ENCODE assay signal across 12 mouse cellular contexts in genomic region chr1:87877552-87878283, GRCm38 (mm10). TPM values are rescaled to one million over a fixed set of nuclear protein-coding genes. Genes with fewer than 3 reads are reported as not detected.
DNase-seq lines count a peak whose midpoint lies in the region; ATAC-seq and TF ChIP-seq lines count a peak whose summit lies in the region.
"Had no signal": no experiment of that assay in that cellular context is flagged by ENCODE, and none has a peak within 500 bp of the region (broad histone marks: within the 10 kb centered on the region; RNA-seq: fewer than 3 reads in every experiment).

No protein-coding gene starts in this region.

- ATAC-seq in lung, postnatal 0 days = no peak
- ATAC-seq in limb, embryonic 15.5 days (ENCODE audit: insufficient number of reproducible peaks, low FRiP score, low TSS enrichment, low read depth) = no peak
- no peak for ATAC-seq in granulocyte monocyte progenitor cell, adult 5-6 weeks (replicated peaks; ENCODE audit: poor library complexity, severe bottlenecking)

- no peaks in the 10 kb centered on the region for H3K27me3 ChIP-seq in heart, embryonic 10.5 days (ENCODE audit: insufficient read depth, poor library complexity, severe bottlenecking)
- no peaks in the 10 kb centered on the region for H3K27me3 ChIP-seq in lung, postnatal 0 days (replicated peaks; ENCODE audit: insufficient read depth, low read length)
- H3K27me3 ChIP-seq in MEL (ENCODE audit: control insufficient read depth in 1 of 2, insufficient read depth in 2 of 2, low read length in 2 of 2) = no peaks in the 10 kb centered on the region
- H3K27me3 ChIP-seq in limb, embryonic 15.5 days = no peaks in the 10 kb centered on the region
- H3K27me3 ChIP-seq: midbrain, embryonic 12.5 days had no signal

- TF ChIP-seq POLR2A in MEL (IDR thresholded peaks at IDR 0.05; ENCODE audit: control insufficient read depth in 1 of 2, insufficient read depth in 1 of 2, low read depth in 1 of 2, low read length in 2 of 2, poor library complexity in 1 of 2) = no peak

- H3K9ac ChIP-seq in lung, postnatal 0 days (replicated peaks; ENCODE audit: low read depth) = no peak overlapping the region
- no peak overlapping the region for H3K9ac ChIP-seq in MEL (ENCODE audit: control insufficient read depth, low read depth, low read length, poor library complexity, severe bottlenecking)
- H3K9ac ChIP-seq in limb, embryonic 15.5 days = no peak overlapping the region
- H3K9ac ChIP-seq: midbrain, embryonic 12.5 days had no signal

- intact Hi-C loops in left cerebral cortex, postnatal 4 days (cut with DNase I) = no loop called here

- TF ChIP-seq RAD21 in MEL (IDR thresholded peaks at IDR 0.05; ENCODE audit: low read depth, low read length) = no peak

- no peak for TF ChIP-seq CTCF in lung, postnatal 0 days (IDR thresholded peaks at IDR 0.05)
- TF ChIP-seq CTCF in MEL (IDR thresholded peaks at IDR 0.05 in 2 of 3, conservative IDR thresholded peaks at IDR 0.05 in 1 of 3; ENCODE audit: control insufficient read depth in 1 of 3, insufficient read depth in 1 of 3, low read depth in 2 of 3, low read length in 3 of 3, poor library complexity in 1 of 3, severe bottlenecking in 1 of 3) = no peak

- no peaks in the 10 kb centered on the region for H3K36me3 ChIP-seq in heart, embryonic 10.5 days
- H3K36me3 ChIP-seq in lung, postnatal 0 days (ENCODE audit: insufficient read depth, low read length) = no peaks in the 10 kb centered on the region
- H3K36me3 ChIP-seq in MEL (ENCODE audit: control insufficient read depth in 1 of 2, insufficient read depth in 2 of 2, low read length in 2 of 2) = peaks cover 6 to 41% of the 10 kb centered on the region in 2 experiments
- 0 out of 2 replicates have a peak, but pooled peaks cover 5% of the 10 kb centered on the region for H3K36me3 ChIP-seq in limb, embryonic 15.5 days
- H3K36me3 ChIP-seq: midbrain, embryonic 12.5 days had no signal

- no peaks in the 10 kb centered on the region for H3K9me3 ChIP-seq in heart, embryonic 10.5 days
- H3K9me3 ChIP-seq in lung, postnatal 0 days (ENCODE audit: low read length) = no peaks in the 10 kb centered on the region
- H3K9me3 ChIP-seq in MEL (replicated peaks; ENCODE audit: insufficient read depth, low read length) = no peaks in the 10 kb centered on the region
- H3K9me3 ChIP-seq in limb, embryonic 15.5 days = no peaks in the 10 kb centered on the region
- H3K9me3 ChIP-seq: hindbrain, embryonic 10.5 days; midbrain, embryonic 12.5 days had no signal

- WGBS in heart, embryonic 10.5 days = 37% methylated on average over 9 of the region's 9 CpGs
- WGBS in lung, postnatal 0 days = 58% methylated on average over 9 of the region's 9 CpGs
- 62% methylated on average over 9 of the region's 9 CpGs for WGBS in limb, embryonic 15.5 days

- peaks cover 48% of the 10 kb centered on the region for H3K79me2 ChIP-seq in MEL (ENCODE audit: control insufficient read depth, insufficient read depth, low read length, poor library complexity)

- DNase-seq in heart, embryonic 10.5 days (ENCODE audit: low spot score) = no peak
- no peak for DNase-seq in heart, adult 8-10 months (ENCODE audit: low spot score)
- DNase-seq in lung, postnatal 0 days (ENCODE audit: low spot score) = no peak
- DNase-seq in lung, postnatal 25 days (ENCODE audit: low spot score) = no peak
- DNase-seq in MEL (ENCODE audit: low read depth, low spot score) = peak; percentile 32
- no peak for DNase-seq in left cerebral cortex, postnatal 4 days
- DNase-seq: adrenal gland, adult 8-10 months; cerebellum, adult 8-10 months had no signal

- peak overlapping the region; percentile 79 for H3K27ac ChIP-seq in heart, embryonic 10.5 days
- peak overlapping the region; percentile 94; the same call in 1 of the 2 replicates for H3K27ac ChIP-seq in lung, postnatal 0 days (ENCODE audit: low read length)
- peak overlapping the region; percentile 64; the same call in 1 of the 2 replicates for H3K27ac ChIP-seq in MEL (ENCODE audit: control insufficient read depth, low read depth, low read length)
- H3K27ac ChIP-seq in limb, embryonic 15.5 days = peak overlapping the region; percentile 54; the same call in 1 of the 2 replicates
- H3K27ac ChIP-seq: hindbrain, embryonic 10.5 days; midbrain, embryonic 12.5 days had no signal

- H3K4me1 ChIP-seq in heart, embryonic 10.5 days = peaks cover 86% of the 10 kb centered on the region
- H3K4me1 ChIP-seq in lung, postnatal 0 days (ENCODE audit: insufficient read depth, low read depth, low read length) = peaks cover 38% of the 10 kb centered on the region; the same call in 1 of the 2 replicates
- H3K4me1 ChIP-seq in MEL (ENCODE audit: control insufficient read depth in 1 of 2, insufficient read depth in 2 of 2, low read length in 2 of 2) = peaks cover 16 to 29% of the 10 kb centered on the region in 2 experiments
- H3K4me1 ChIP-seq in limb, embryonic 15.5 days = peaks cover 33% of the 10 kb centered on the region

- H3K4me3 ChIP-seq in heart, embryonic 10.5 days = no peak overlapping the region
- no peak overlapping the region for H3K4me3 ChIP-seq in lung, postnatal 0 days (ENCODE audit: low read depth, low read length)
- H3K4me3 ChIP-seq in MEL (ENCODE audit: control insufficient read depth in 1 of 2, insufficient read depth in 1 of 2, low read depth in 2 of 2, low read length in 2 of 2) = no peak overlapping the region
- no peak overlapping the region for H3K4me3 ChIP-seq in limb, embryonic 15.5 days
- H3K4me3 ChIP-seq: hindbrain, embryonic 10.5 days; midbrain, embryonic 12.5 days had no signal

- H3K4me2 ChIP-seq in lung, postnatal 0 days (replicated peaks; ENCODE audit: low read depth, low read length) = no peak overlapping the region
- no peak overlapping the region for H3K4me2 ChIP-seq in limb, embryonic 15.5 days
- H3K4me2 ChIP-seq: midbrain, embryonic 12.5 days had no signal

- no peak for TF ChIP-seq EP300 in lung, postnatal 0 days (IDR thresholded peaks at IDR 0.05)
- peak in 1 of 2 experiments; percentile 35; a peak in 1 of 4 replicates for TF ChIP-seq EP300 in MEL (IDR thresholded peaks at IDR 0.05; ENCODE audit: low read depth in 1 of 2, low read length in 2 of 2)

TF ChIP-seq in MEL, 35 proteins besides CTCF, POLR2A, EP300 and RAD21:
- TF ChIP-seq POLR2AphosphoS2 (IDR thresholded peaks at IDR 0.05; ENCODE audit: low read length) (no peak), MEF2A (IDR thresholded peaks at IDR 0.05; ENCODE audit: extremely low read depth, insufficient replicate concordance, low read depth, low read length, poor library complexity, severe bottlenecking) (peak; percentile 86), SMC3 (IDR thresholded peaks at IDR 0.05; ENCODE audit: low read depth, low read length) (no peak), GATA1 (IDR thresholded peaks at IDR 0.05; ENCODE audit: low read depth, low read length) (peak; percentile 33; the same call in 1 of the 2 replicates), ELF1 (IDR thresholded peaks at IDR 0.05; ENCODE audit: low read depth, low read length) (no peak), NRF1 (IDR thresholded peaks at IDR 0.05; ENCODE audit: insufficient read depth, low read depth, low read length, poor library complexity, severe bottlenecking) (no peak), TCF12 (IDR thresholded peaks at IDR 0.05; ENCODE audit: low read depth, low read length) (0 out of 2 replicates have a peak, but pooled peaks have one; percentile 56), HCFC1 (IDR thresholded peaks at IDR 0.05; ENCODE audit: low read depth, low read length) (no peak), MYB (IDR thresholded peaks at IDR 0.05; ENCODE audit: low read depth, low read length) (no peak), NELFE (IDR thresholded peaks at IDR 0.05; ENCODE audit: low read depth, low read length) (no peak), ETS1 (IDR thresholded peaks at IDR 0.05; ENCODE audit: low read depth, low read length) (peak; percentile 54; the same call in 1 of the 2 replicates), MXI1 (IDR thresholded peaks at IDR 0.05; ENCODE audit: low read depth, low read length) (no peak), RCOR1 (IDR thresholded peaks at IDR 0.05; ENCODE audit: low read depth, low read length) (peak; percentile 29; the same call in 1 of the 2 replicates), SIN3A (IDR thresholded peaks at IDR 0.05; ENCODE audit: low read length) (no peak), POLR2AphosphoS5 (IDR thresholded peaks at IDR 0.05; ENCODE audit: borderline replicate concordance, low read depth, low read length) (no peak), BHLHE40 (IDR thresholded peaks at IDR 0.05; ENCODE audit: borderline replicate concordance, low read depth, low read length) (no peak), ZMIZ1 (IDR thresholded peaks at IDR 0.05; ENCODE audit: low read depth, low read length) (no peak), TAL1 (IDR thresholded peaks at IDR 0.05; ENCODE audit: low read length) (peak; percentile 48), MAZ (IDR thresholded peaks at IDR 0.05; ENCODE audit: low read depth, low read length) (no peak)

RNA-seq across cellular contexts. Expression of gene Dgkd, which starts 24.6 kb away (rescaled TPM):
- polyA plus RNA-seq in heart, embryonic 10.5 days (2016; fragmentation: Nextera tagmentation; extraction: Ambion mirVana) = 26.6 and 31.6 TPM in 2 replicates
- 10 to 100 TPM; 33.5 to 43.2 (median 42.0) TPM for total RNA-seq in heart, adult 8-10 months (2022)
- polyA plus RNA-seq in lung, postnatal 0 days (2015; fragmentation: Nextera tagmentation; extraction: Ambion mirVana) = 24.3 and 25.5 TPM in 2 replicates
- 29.5 and 31.8 TPM in 2 replicates for total RNA-seq in MEL (2012; rRNA removed)
- polyA plus RNA-seq in MEL (2012; ENCODE audit: insufficient read depth in 1 of 2, insufficient read length in 2 of 2, low read depth in 1 of 2, low replicate concordance in 2 of 2, missing spikeins in 1 of 2) = 100 to 1,000 TPM in 1 of 2 experiments, 10 to 100 TPM in 1; 39.5 to 135 TPM
- polyA plus RNA-seq in limb, embryonic 15.5 days (2015; fragmentation: Nextera tagmentation; extraction: Ambion mirVana) = 24.4 and 25.2 TPM in 2 replicates
- total RNA-seq in granulocyte monocyte progenitor cell, adult 5-6 weeks (2014; fragmentation: Nextera tagmentation) = 71.4 and 92.2 TPM in 2 replicates
- total RNA-seq in granulocyte monocyte progenitor cell, adult 5-6 weeks (2017) = 44.7 and 53.7 TPM in 2 replicates
- total RNA-seq in left cerebral cortex, postnatal 4 days (2021) = 100 to 1,000 TPM; 132 to 138 TPM
